Mouse (Mus musculus): Measurements from ENCODE around the gene BC030870. TPM values are rescaled to one million over a fixed set of nuclear protein-coding genes. Genes with fewer than 3 reads are reported as not detected.

The BC030870 gene
- total RNA-seq, 2 experiments from 2014 or later: not detected

GRCm38 (mm10) chr8:65085680-65086079 is 43.7 kb downstream of the BC030870 start:
- intact Hi-C loops (cut with DNase I): no loop called here
- DNase-seq: no peak

- intact Hi-C loops (cut with DNase I): no loop called here
- no peak for DNase-seq
Measured at GRCm38 (mm10) chr8:65080731-65081130, 48.6 kb downstream of the BC030870 start.

- no peak for DNase-seq
- intact Hi-C loops (cut with DNase I): no loop called here
Measured at GRCm38 (mm10) chr8:65074733-65075132, 54.6 kb downstream of the BC030870 start, which contains the start of gene Gm10663. Gene Gm10663 (plus strand): TSS chr8:65075033.

GRCm38 (mm10) chr8:65070996-65071395 is 58.4 kb downstream of the BC030870 start:
- intact Hi-C loops (cut with DNase I): no loop called here
- no peak for DNase-seq

GRCm38 (mm10) chr8:65068473-65068819 is 60.9 kb downstream of the BC030870 start:
- intact Hi-C loops (cut with DNase I): no loop called here
- no peak for DNase-seq

GRCm38 (mm10) chr8:65067694-65068472 is 61.5 kb downstream of the BC030870 start:
- intact Hi-C loops (cut with DNase I): no loop called here
- DNase-seq: no peak

GRCm38 (mm10) chr8:65067031-65067430 is 62.3 kb downstream of the BC030870 start:
- intact Hi-C loops (cut with DNase I): no loop called here
- no peak for DNase-seq

- intact Hi-C loops (cut with DNase I): no loop called here
- no peak for DNase-seq
Measured at GRCm38 (mm10) chr8:65065622-65066021, 63.7 kb downstream of the BC030870 start.

GRCm38 (mm10) chr8:65064071-65064470 is 65.3 kb downstream of the BC030870 start:
- intact Hi-C loops (cut with DNase I): no loop called here
- no peak for DNase-seq

GRCm38 (mm10) chr8:65062195-65062594 is 67.2 kb downstream of the BC030870 start:
- no peak for DNase-seq
- intact Hi-C loops (cut with DNase I): no loop called here

- intact Hi-C loops (cut with DNase I): no loop called here
- DNase-seq: no peak
Measured at GRCm38 (mm10) chr8:65056722-65057121, 72.6 kb downstream of the BC030870 start.

- no peak for DNase-seq
- intact Hi-C loops (cut with DNase I): no loop called here
Measured at GRCm38 (mm10) chr8:65053968-65054367, 75.4 kb downstream of the BC030870 start.

- intact Hi-C loops (cut with DNase I): no loop called here
- DNase-seq: no peak
Measured at GRCm38 (mm10) chr8:65053554-65053953, 75.8 kb downstream of the BC030870 start.

GRCm38 (mm10) chr8:65047801-65048200 is 81.6 kb downstream of the BC030870 start:
- intact Hi-C loops (cut with DNase I): no loop called here
- DNase-seq: no peak

GRCm38 (mm10) chr8:65047193-65047592 is 82.2 kb downstream of the BC030870 start:
- DNase-seq: no peak
- intact Hi-C loops (cut with DNase I): no loop called here

- intact Hi-C loops (cut with DNase I): no loop called here
- no peak for DNase-seq
Measured at GRCm38 (mm10) chr8:65046565-65046964, 82.8 kb downstream of the BC030870 start.

GRCm38 (mm10) chr8:65037117-65037533 is 92.2 kb downstream of the BC030870 start, which contains the start of gene Apela:
Gene Apela (minus strand): TSS chr8:65037336.
- peak; percentile 8 for DNase-seq
- intact Hi-C loops (cut with DNase I): no loop called here

Small RNA genes within 50 kb of the gene (microRNA-seq; reads per million reads assigned to microRNA genes)
- gene Gm24333: not detected

Other genes with a start within 250 kb of the BC030870 start
- gene Tmem192, start 182.4 kb downstream of the BC030870 start, total RNA-seq (2021): 10 to 100 TPM; 14.1 to 18.7 TPM
- not detected for gene Trim75, start 141.7 kb downstream of the BC030870 start, total RNA-seq (2021)
- gene Trim61, start 111.0 kb downstream of the BC030870 start, total RNA-seq (2021): not detected
- gene Trim60, start 111.0 kb downstream of the BC030870 start, total RNA-seq (2021): not detected
- under 1 TPM in 1 of 2 experiments, not detected in 1; 0.56 TPM for gene Apela, start 92.2 kb downstream of the BC030870 start, total RNA-seq (2021)
- gene Gm10663, start 54.5 kb downstream of the BC030870 start, total RNA-seq (2021): not detected

Measured in left cerebral cortex, postnatal 4 days (tissue).